ENCODE assay signal across 9 mouse cellular contexts in the genomic region with DNA sequence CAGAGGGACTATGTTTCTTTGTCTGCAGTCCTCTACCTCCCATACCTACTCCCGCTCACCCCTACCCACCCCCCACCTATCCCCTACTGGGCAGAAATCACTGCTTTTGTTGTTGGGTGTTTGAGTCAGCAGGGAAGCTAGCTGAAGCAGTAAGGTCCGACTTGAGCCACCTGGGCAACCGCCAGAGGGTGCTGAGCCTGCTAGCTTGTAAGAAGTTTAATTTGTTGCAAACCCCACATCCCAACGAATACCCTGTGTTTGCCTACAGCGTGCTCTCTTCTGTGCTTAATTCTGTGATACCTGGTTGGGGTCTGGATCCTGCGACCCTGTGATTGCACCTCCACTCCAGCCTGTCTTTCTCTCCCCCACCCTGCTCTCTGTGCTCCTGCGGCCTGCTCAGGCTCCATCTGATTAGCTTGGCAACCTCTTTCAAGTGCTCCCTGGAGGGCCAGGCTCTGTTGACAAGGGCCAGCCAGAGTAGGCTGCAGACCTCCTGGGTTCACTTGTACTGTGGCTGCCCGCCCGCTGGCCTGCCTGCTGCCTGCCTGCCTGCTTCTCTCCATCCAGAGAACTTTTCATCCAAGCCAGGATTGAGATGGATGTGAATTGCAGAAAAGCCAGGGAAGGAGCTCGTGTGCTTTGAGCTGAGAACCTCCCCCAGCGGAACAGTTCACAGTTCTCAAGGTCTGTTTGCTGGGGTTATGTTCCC.
DNase-seq lines count a peak whose midpoint lies in the region; ATAC-seq and TF ChIP-seq lines count a peak whose summit lies in the region.
"Had no signal": no experiment of that assay in that cellular context is flagged by ENCODE, and none has a peak within 500 bp of the region (broad histone marks: within the 10 kb centered on the region; RNA-seq: fewer than 3 reads in every experiment).

No protein-coding gene starts in this region.

- no peak overlapping the region for H3K4me2 ChIP-seq in intestine, postnatal 0 days (replicated peaks; ENCODE audit: low read depth)
- H3K4me2 ChIP-seq in intestine, embryonic 15.5 days (replicated peaks) = no peak overlapping the region
- H3K4me2 ChIP-seq in hindbrain, embryonic 15.5 days = no peak overlapping the region
- H3K4me2 ChIP-seq in liver, postnatal 0 days (ENCODE audit: low read depth, low read length) = no peak overlapping the region

- H3K4me1 ChIP-seq in intestine, postnatal 0 days (replicated peaks; ENCODE audit: control insufficient read depth, insufficient read depth, low read length) = no peaks in the 10 kb centered on the region
- peaks cover 14% of the 10 kb centered on the region for H3K4me1 ChIP-seq in intestine, embryonic 15.5 days (replicated peaks)
- peaks cover 29% of the 10 kb centered on the region for H3K4me1 ChIP-seq in hindbrain, embryonic 15.5 days (replicated peaks)
- H3K4me1 ChIP-seq in liver, postnatal 0 days (ENCODE audit: insufficient read depth) = peaks cover 15% of the 10 kb centered on the region; the same call in 1 of the 2 replicates

- TF ChIP-seq EP300 in liver, postnatal 0 days (IDR thresholded peaks at IDR 0.05; ENCODE audit: low read depth) = no peak

- peak; percentile 27; the same call in 1 of the 2 replicates for TF ChIP-seq CTCF in intestine, postnatal 0 days (IDR thresholded peaks at IDR 0.05; ENCODE audit: low read depth)
- TF ChIP-seq CTCF in liver, postnatal 0 days (IDR thresholded peaks at IDR 0.05; ENCODE audit: low read depth) = no peak

- no peaks in the 10 kb centered on the region for H3K27me3 ChIP-seq in intestine, postnatal 0 days (replicated peaks; ENCODE audit: control insufficient read depth, insufficient read depth, low read length)
- H3K27me3 ChIP-seq in intestine, embryonic 15.5 days (replicated peaks) = no peaks in the 10 kb centered on the region
- H3K27me3 ChIP-seq in hindbrain, embryonic 15.5 days = no peaks in the 10 kb centered on the region
- H3K27me3 ChIP-seq in liver, postnatal 0 days (ENCODE audit: insufficient read depth, low read length) = no peaks in the 10 kb centered on the region
- H3K27me3 ChIP-seq: Patski had no signal

- H3K27ac ChIP-seq in intestine, postnatal 0 days (ENCODE audit: low read depth, low read length) = no peak overlapping the region
- H3K27ac ChIP-seq in intestine, embryonic 15.5 days = no peak overlapping the region
- peak overlapping the region; percentile 51 for H3K27ac ChIP-seq in hindbrain, embryonic 15.5 days (replicated peaks)
- no peak overlapping the region for H3K27ac ChIP-seq in liver, postnatal 0 days (ENCODE audit: low read depth)

- H3K9ac ChIP-seq in intestine, postnatal 0 days (ENCODE audit: low read depth, low read length) = no peak overlapping the region
- H3K9ac ChIP-seq in intestine, embryonic 15.5 days = no peak overlapping the region
- H3K9ac ChIP-seq in hindbrain, embryonic 15.5 days = no peak overlapping the region
- H3K9ac ChIP-seq in liver, postnatal 0 days (replicated peaks) = no peak overlapping the region

- H3K4me3 ChIP-seq in intestine, postnatal 0 days (ENCODE audit: low read depth, low read length) = no peak overlapping the region
- H3K4me3 ChIP-seq in intestine, embryonic 15.5 days (replicated peaks) = no peak overlapping the region
- no peak overlapping the region for H3K4me3 ChIP-seq in hindbrain, embryonic 15.5 days
- H3K4me3 ChIP-seq in liver, postnatal 0 days (ENCODE audit: low read depth, low read length) = no peak overlapping the region

- H3K36me3 ChIP-seq in intestine, postnatal 0 days (ENCODE audit: control insufficient read depth, insufficient read depth) = peaks cover 17% of the 10 kb centered on the region; the same call in 1 of the 2 replicates
- H3K36me3 ChIP-seq in intestine, embryonic 15.5 days = no peaks in the 10 kb centered on the region
- H3K36me3 ChIP-seq in hindbrain, embryonic 15.5 days = no peaks in the 10 kb centered on the region
- H3K36me3 ChIP-seq in liver, postnatal 0 days (replicated peaks; ENCODE audit: insufficient read depth, low read length) = peaks cover 3% of the 10 kb centered on the region; the same call in 1 of the 2 replicates

- ATAC-seq in intestine, postnatal 0 days = no peak
- ATAC-seq in intestine, embryonic 15.5 days = no peak
- ATAC-seq in hindbrain, embryonic 15.5 days (ENCODE audit: low FRiP score, low read depth) = peak; percentile 46; the same call in 1 of the 2 replicates
- ATAC-seq in liver, postnatal 0 days = no peak
- ATAC-seq: Patski had no signal

- peak; percentile 47 to 52 for DNase-seq in cerebellum, postnatal 36 days
- DNase-seq in lung, postnatal 10 days = peak; percentile 39
- no peak for DNase-seq in spleen, adult 12 weeks (ENCODE audit: low spot score)
- no peak for DNase-seq in urinary bladder, postnatal 4 days (ENCODE audit: low spot score in 2 of 2)
- no peak for DNase-seq in liver, postnatal 0 days

- no peaks in the 10 kb centered on the region for H3K9me3 ChIP-seq in intestine, postnatal 0 days (ENCODE audit: control insufficient read depth)
- no peaks in the 10 kb centered on the region for H3K9me3 ChIP-seq in intestine, embryonic 15.5 days
- no peaks in the 10 kb centered on the region for H3K9me3 ChIP-seq in hindbrain, embryonic 15.5 days
- no peaks in the 10 kb centered on the region for H3K9me3 ChIP-seq in liver, postnatal 0 days (ENCODE audit: low read length)

- WGBS in intestine, postnatal 0 days = 50% methylated on average over 11 of the region's 11 CpGs
- WGBS in intestine, embryonic 15.5 days = 38% methylated on average over 11 of the region's 11 CpGs
- 15% methylated on average over 11 of the region's 11 CpGs for WGBS in hindbrain, embryonic 15.5 days
- WGBS in liver, postnatal 0 days (ENCODE audit: insufficient replicate concordance) = 53% methylated on average over 11 of the region's 11 CpGs

Comparison
In these comparisons a context has a peak if more than half of its experiments do, and no peak if none do; other contexts are left out.
1. DNase-seq: peak in cerebellum, postnatal 36 days (2 of 2) and lung, postnatal 10 days (single experiment); none in spleen, adult 12 weeks (single experiment), urinary bladder, postnatal 4 days (0 of 2) and liver, postnatal 0 days (single experiment).